ENCODE assay signal across 12 mouse cellular contexts in the genomic region with DNA sequence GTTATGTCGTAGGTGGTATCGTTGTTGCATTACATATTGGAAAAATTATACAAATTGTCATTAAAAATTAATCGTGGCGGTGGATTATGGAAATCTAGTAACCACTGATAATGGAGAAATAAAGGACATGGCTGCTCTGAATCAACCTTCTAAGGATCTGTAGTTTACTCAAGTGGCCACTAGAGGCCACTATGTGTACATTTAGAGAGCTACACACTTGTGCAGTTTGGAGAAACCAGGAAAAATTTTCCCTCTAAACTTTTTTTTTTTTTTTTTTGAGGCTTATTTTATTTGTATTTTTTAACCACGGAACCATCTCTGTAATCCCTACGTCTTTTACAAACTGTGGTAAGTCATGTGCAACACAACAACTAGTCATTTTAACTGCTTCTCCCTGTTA. TPM values are rescaled to one million over a fixed set of nuclear protein-coding genes. Genes with fewer than 3 reads are reported as not detected.
A peak's percentile ranks its signal among the peaks of the same experiment; 100 is the strongest.
DNase-seq lines count a peak whose midpoint lies in the region; ATAC-seq and TF ChIP-seq lines count a peak whose summit lies in the region.
"Had no signal": no experiment of that assay in that cellular context is flagged by ENCODE, and none has a peak within 500 bp of the region (broad histone marks: within the 10 kb centered on the region; RNA-seq: fewer than 3 reads in every experiment).

No protein-coding gene starts in this region.

- peak; percentile 82 for DNase-seq in forebrain, embryonic 14.5 days (ENCODE audit: low spot score)
- DNase-seq in liver, adult 2 months (ENCODE audit: extremely low read depth, low read depth, low spot score): peak; percentile 20
- DNase-seq in liver: no peak
- DNase-seq in c-Kit-positive CD71-negative TER-119-negative erythroid progenitor cells, embryonic 14.5 days (ENCODE audit: low read depth): peak; percentile 20
- peak; percentile 75 for DNase-seq in lung, postnatal 36 days
- no peak for DNase-seq in natural killer cell, adult 2 months (ENCODE audit: low spot score in 2 of 2)
- no peak for DNase-seq in heart, adult 11 months

- H3K9ac ChIP-seq in forebrain, embryonic 14.5 days (ENCODE audit: low read length): no peak overlapping the region
- no peak overlapping the region for H3K9ac ChIP-seq in forebrain, embryonic 12.5 days
- no peak overlapping the region for H3K9ac ChIP-seq in liver, adult 2 months (ENCODE audit: low read depth, low read length)
- H3K9ac ChIP-seq: midbrain, embryonic 12.5 days had no signal

- no peak overlapping the region for H3K4me3 ChIP-seq in forebrain, embryonic 14.5 days (ENCODE audit: low read depth, low read length)
- H3K4me3 ChIP-seq in forebrain, embryonic 12.5 days (replicated peaks): no peak overlapping the region
- no peak overlapping the region for H3K4me3 ChIP-seq in liver, adult 2 months (ENCODE audit: insufficient read depth, low read depth, low read length)
- H3K4me3 ChIP-seq: midbrain, embryonic 12.5 days had no signal

- H3K36me3 ChIP-seq in forebrain, embryonic 14.5 days (ENCODE audit: control insufficient read depth, insufficient read depth, low read length): no peaks in the 10 kb centered on the region
- no peaks in the 10 kb centered on the region for H3K36me3 ChIP-seq in forebrain, embryonic 12.5 days (replicated peaks)
- no peaks in the 10 kb centered on the region for H3K36me3 ChIP-seq in liver, adult 2 months (ENCODE audit: control insufficient read depth, insufficient read depth, low read length)
- H3K36me3 ChIP-seq: midbrain, embryonic 12.5 days had no signal

- no peak for TF ChIP-seq POLR2A in liver, adult 2 months (IDR thresholded peaks at IDR 0.05; ENCODE audit: extremely low read depth, insufficient read depth, low read length)

- H3K9me3 ChIP-seq in forebrain, embryonic 14.5 days (replicated peaks; ENCODE audit: control insufficient read depth, low read length): no peaks in the 10 kb centered on the region
- no peaks in the 10 kb centered on the region for H3K9me3 ChIP-seq in forebrain, embryonic 12.5 days

- ATAC-seq in forebrain, embryonic 14.5 days: peak; percentile 48; the same call in 1 of the 2 replicates
- ATAC-seq in forebrain, embryonic 12.5 days (ENCODE audit: low FRiP score): no peak

- no peaks in the 10 kb centered on the region for H3K4me1 ChIP-seq in forebrain, embryonic 14.5 days (ENCODE audit: control insufficient read depth, insufficient read depth, low read length)
- H3K4me1 ChIP-seq in forebrain, embryonic 12.5 days: no peaks in the 10 kb centered on the region
- H3K4me1 ChIP-seq in liver, adult 2 months (ENCODE audit: control insufficient read depth, insufficient read depth, low read length): no peaks in the 10 kb centered on the region; the same call in 1 of the 2 replicates

- H3K27me3 ChIP-seq in forebrain, embryonic 14.5 days (replicated peaks; ENCODE audit: control insufficient read depth, insufficient read depth, low read length): no peaks in the 10 kb centered on the region
- no peaks in the 10 kb centered on the region for H3K27me3 ChIP-seq in forebrain, embryonic 12.5 days
- H3K27me3 ChIP-seq in liver, adult 2 months (ENCODE audit: control insufficient read depth, insufficient read depth, low read length): no peaks in the 10 kb centered on the region
- H3K27me3 ChIP-seq: midbrain, embryonic 12.5 days had no signal

- no peak overlapping the region for H3K4me2 ChIP-seq in forebrain, embryonic 14.5 days (ENCODE audit: low read length)
- H3K4me2 ChIP-seq in forebrain, embryonic 12.5 days: no peak overlapping the region
- H3K4me2 ChIP-seq: midbrain, embryonic 12.5 days had no signal

- TF ChIP-seq CTCF in liver, adult 2 months (IDR thresholded peaks at IDR 0.05; ENCODE audit: low read depth, low read length): peak; percentile 49

- no peak overlapping the region for H3K27ac ChIP-seq in forebrain, embryonic 14.5 days (ENCODE audit: low read depth, low read length)
- no peak overlapping the region for H3K27ac ChIP-seq in forebrain, embryonic 12.5 days
- H3K27ac ChIP-seq in liver, adult 2 months (replicated peaks; ENCODE audit: insufficient read depth, low read depth, low read length): no peak overlapping the region
- H3K27ac ChIP-seq: midbrain, embryonic 12.5 days had no signal

- no peaks in the 10 kb centered on the region for H3K79me2 ChIP-seq in liver, adult 2 months (ENCODE audit: control insufficient read depth, insufficient read depth, low read length)

- WGBS in forebrain, embryonic 14.5 days: 15% methylated on average over 6 of the region's 6 CpGs
- WGBS in forebrain, embryonic 12.5 days: 18% methylated on average over 6 of the region's 6 CpGs
- 5% methylated on average over 6 of the region's 6 CpGs for WGBS in liver, adult 2 months

RNA-seq across cellular contexts. Expression of gene Spaar, which starts 15.4 kb away (rescaled TPM):
- polyA plus RNA-seq in forebrain, embryonic 14.5 days (2014; fragmentation: Nextera tagmentation; extraction: Ambion mirVana): 0.06 TPM in 1 of 2 replicates, not detected in the other
- polyA plus RNA-seq in forebrain, embryonic 12.5 days (2016; fragmentation: Nextera tagmentation; extraction: Ambion mirVana): not detected in 2 replicates
- total RNA-seq in liver, adult 2 months (2014; rRNA removed): 0.07 and 0.18 TPM in 2 replicates
- 0.07 and 0.12 TPM in 2 replicates for polyA plus RNA-seq in liver, adult 2 months (2012; rRNA removed)
- polyA plus RNA-seq: forebrain, embryonic 11.5 days; midbrain, embryonic 12.5 days had no signal

RNA-seq across cellular contexts. Expression of gene Hrct1, which starts 18.2 kb away (rescaled TPM):
- polyA plus RNA-seq in forebrain, embryonic 14.5 days (2014; fragmentation: Nextera tagmentation; extraction: Ambion mirVana): 0.36 and 0.45 TPM in 2 replicates
- polyA plus RNA-seq in forebrain, embryonic 12.5 days (2016; fragmentation: Nextera tagmentation; extraction: Ambion mirVana): 0.13 TPM in 1 of 2 replicates, not detected in the other
- 0.09 and 0.13 TPM in 2 replicates for total RNA-seq in liver, adult 2 months (2014; rRNA removed)
- 0.07 and 0.21 TPM in 2 replicates for polyA plus RNA-seq in liver, adult 2 months (2012; rRNA removed)
- polyA plus RNA-seq: forebrain, embryonic 11.5 days had no signal

RNA-seq across cellular contexts. Expression of gene Olfr159, which starts 25.6 kb away (rescaled TPM):
- polyA plus RNA-seq in forebrain, embryonic 14.5 days (2014; fragmentation: Nextera tagmentation; extraction: Ambion mirVana): not detected in 2 replicates
- polyA plus RNA-seq in forebrain, embryonic 12.5 days (2016; fragmentation: Nextera tagmentation; extraction: Ambion mirVana): not detected in 2 replicates
- total RNA-seq in liver, adult 2 months (2014; rRNA removed): not detected in 2 replicates
- not detected in 2 replicates for polyA plus RNA-seq in liver, adult 2 months (2012; rRNA removed)
- polyA plus RNA-seq: forebrain, embryonic 11.5 days; large intestine, adult 2 months; midbrain, embryonic 12.5 days; spleen, adult 2 months had no signal

RNA-seq across cellular contexts. Expression of gene Olfr71, which starts 35.1 kb away (rescaled TPM):
- polyA plus RNA-seq in forebrain, embryonic 14.5 days (2014; fragmentation: Nextera tagmentation; extraction: Ambion mirVana): not detected in 2 replicates
- 0.09 TPM in 1 of 2 replicates, not detected in the other for polyA plus RNA-seq in forebrain, embryonic 12.5 days (2016; fragmentation: Nextera tagmentation; extraction: Ambion mirVana)
- total RNA-seq in liver, adult 2 months (2014; rRNA removed): not detected in 2 replicates
- not detected in 2 replicates for polyA plus RNA-seq in liver, adult 2 months (2012; rRNA removed)
- polyA plus RNA-seq: forebrain, embryonic 11.5 days; large intestine, adult 2 months; midbrain, embryonic 12.5 days; spleen, adult 2 months had no signal

RNA-seq across cellular contexts. Expression of gene Olfr70, which starts 44.6 kb away (rescaled TPM):
- not detected in 2 replicates for polyA plus RNA-seq in forebrain, embryonic 14.5 days (2014; fragmentation: Nextera tagmentation; extraction: Ambion mirVana)
- not detected in 2 replicates for polyA plus RNA-seq in forebrain, embryonic 12.5 days (2016; fragmentation: Nextera tagmentation; extraction: Ambion mirVana)
- not detected in 2 replicates for total RNA-seq in liver, adult 2 months (2014; rRNA removed)
- not detected in 2 replicates for polyA plus RNA-seq in liver, adult 2 months (2012; rRNA removed)
- polyA plus RNA-seq: forebrain, embryonic 11.5 days; large intestine, adult 2 months; midbrain, embryonic 12.5 days; spleen, adult 2 months had no signal

Comparison
In these comparisons a context has a peak if more than half of its experiments do, and no peak if none do; other contexts are left out.
1. DNase-seq: peak in forebrain, embryonic 14.5 days (single experiment), liver, adult 2 months (single experiment), c-Kit-positive CD71-negative TER-119-negative erythroid progenitor cells, embryonic 14.5 days (single experiment) and lung, postnatal 36 days (single experiment); none in liver (single experiment), natural killer cell, adult 2 months (0 of 2) and heart, adult 11 months (single experiment).